ENCODE assay signal across 8 mouse cellular contexts in the genomic region with DNA sequence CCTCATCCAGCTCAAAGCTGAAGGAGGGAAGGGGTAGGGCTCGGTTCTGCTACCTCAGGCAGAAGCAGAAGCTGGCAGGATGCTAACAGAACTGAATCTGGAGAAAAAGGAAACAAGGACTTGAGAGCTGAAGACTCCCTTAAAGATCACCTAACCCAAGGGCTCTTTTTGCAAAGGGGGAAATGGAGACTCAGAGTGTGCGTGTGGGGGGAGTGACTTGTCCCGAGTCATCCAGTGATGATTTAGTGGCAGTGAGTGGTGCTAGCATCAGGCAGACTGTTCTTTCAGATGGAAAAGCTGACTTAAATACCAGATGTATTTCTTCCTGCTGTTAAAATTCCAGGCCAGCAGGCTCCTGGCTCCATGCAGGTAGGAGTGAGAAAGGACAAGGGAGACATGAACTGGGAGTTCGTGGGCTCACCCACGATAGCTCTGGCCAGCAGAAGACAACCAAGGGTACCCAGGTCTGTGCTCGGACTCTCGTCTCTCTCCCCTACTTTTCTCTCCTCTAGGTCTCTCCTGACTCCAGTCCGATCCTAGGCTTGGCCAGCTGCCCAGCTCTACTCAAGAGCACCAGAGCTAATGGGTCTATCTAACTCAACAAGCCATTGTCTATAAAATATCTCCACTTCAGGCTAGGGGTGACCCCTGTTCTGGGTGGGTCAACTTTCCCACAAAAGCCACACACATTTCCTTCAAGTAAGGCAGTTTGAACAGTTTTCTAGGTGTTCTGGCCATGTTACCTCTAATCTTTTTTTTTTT. TPM values are rescaled to one million over a fixed set of nuclear protein-coding genes. Genes with fewer than 3 reads are reported as not detected.
DNase-seq lines count a peak whose midpoint lies in the region; ATAC-seq and TF ChIP-seq lines count a peak whose summit lies in the region.

No protein-coding gene starts in this region.

- H3K27ac ChIP-seq in cerebellum, adult 2 months (ENCODE audit: insufficient read depth, low read length), result 0 out of 2 replicates have a peak overlapping the region, but pooled peaks have one; percentile 21
- peak overlapping the region; percentile 80 for H3K27ac ChIP-seq in heart, postnatal 0 days (ENCODE audit: low read depth)

- H3K4me2 ChIP-seq in heart, postnatal 0 days (ENCODE audit: low read depth, low read length), result peak overlapping the region; percentile 23; the same call in 1 of the 2 replicates

- no peaks in the 10 kb centered on the region for H3K9me3 ChIP-seq in heart, postnatal 0 days (replicated peaks; ENCODE audit: control insufficient read depth, low read length)

- TF ChIP-seq CTCF in cerebellum, adult 2 months (IDR thresholded peaks at IDR 0.05; ENCODE audit: borderline replicate concordance, insufficient read depth, low read depth, low read length), result no peak
- TF ChIP-seq CTCF in heart, postnatal 0 days (IDR thresholded peaks at IDR 0.05; ENCODE audit: low read depth), result no peak

- intact Hi-C loops in left cerebral cortex, postnatal 36 days (cut with DNase I), result no loop called here

- H3K27me3 ChIP-seq in cerebellum, adult 2 months (ENCODE audit: control insufficient read depth, insufficient read depth, low read length), result no peaks in the 10 kb centered on the region
- no peaks in the 10 kb centered on the region for H3K27me3 ChIP-seq in heart, postnatal 0 days (ENCODE audit: control insufficient read depth, insufficient read depth, low read length)
- no peaks in the 10 kb centered on the region for H3K27me3 ChIP-seq in splenic B cell, adult 2 months (ENCODE audit: control insufficient read depth, insufficient read depth, low read length, poor library complexity, severe bottlenecking)

- WGBS in cerebellum, adult 2 months, result 48% methylated on average over 8 of the region's 8 CpGs
- 30% methylated on average over 8 of the region's 8 CpGs for WGBS in heart, postnatal 0 days

- 0 out of 2 replicates have a peak, but pooled peaks cover 2% of the 10 kb centered on the region for H3K4me1 ChIP-seq in cerebellum, adult 2 months (ENCODE audit: control insufficient read depth, insufficient read depth, low read length)
- no peaks in the 10 kb centered on the region for H3K4me1 ChIP-seq in heart, postnatal 0 days (ENCODE audit: control insufficient read depth, insufficient read depth)

- no peak for ATAC-seq in heart, postnatal 0 days (ENCODE audit: insufficient read depth, low read depth)

- no peak overlapping the region for H3K4me3 ChIP-seq in cerebellum, adult 2 months (replicated peaks; ENCODE audit: insufficient read depth, low read depth, low read length)
- H3K4me3 ChIP-seq in heart, postnatal 0 days (ENCODE audit: low read depth, low read length), result no peak overlapping the region

- no peak for TF ChIP-seq POLR2A in cerebellum, adult 2 months (IDR thresholded peaks at IDR 0.05; ENCODE audit: borderline replicate concordance, insufficient read depth, low read length)

- DNase-seq in cerebellum, adult 2 months, result peak; percentile 47
- no peak for DNase-seq in cerebellum, adult 11 months
- DNase-seq in right cerebral cortex, postnatal 10 days (ENCODE audit: low spot score in 2 of 2), result peak; percentile 30 to 46
- DNase-seq in right cerebral cortex, postnatal 36 days (ENCODE audit: low spot score in 2 of 2), result no peak
- DNase-seq in heart, postnatal 0 days (ENCODE audit: low spot score), result no peak
- DNase-seq in splenic B cell, adult 2 months (ENCODE audit: low read depth, low spot score), result peak; percentile 48
- no peak for DNase-seq in urinary bladder, postnatal 25 days (ENCODE audit: low spot score)
- no peak for DNase-seq in left cerebral cortex, postnatal 36 days (ENCODE audit: low spot score in 2 of 2)

- TF ChIP-seq EP300 in heart, postnatal 0 days (IDR thresholded peaks at IDR 0.05; ENCODE audit: low read depth), result no peak

- H3K36me3 ChIP-seq in heart, postnatal 0 days (replicated peaks; ENCODE audit: control insufficient read depth, insufficient read depth, low read length), result no peaks in the 10 kb centered on the region
- H3K36me3 ChIP-seq in splenic B cell, adult 2 months (ENCODE audit: control insufficient read depth, insufficient read depth, low read length, poor library complexity, severe bottlenecking), result no peaks in the 10 kb centered on the region

- no peak overlapping the region for H3K9ac ChIP-seq in heart, postnatal 0 days (replicated peaks; ENCODE audit: low read depth, low read length)

RNA-seq across cellular contexts. Expression of a gene that starts 8.5 kb away (rescaled TPM):
- polyA plus RNA-seq in cerebellum, adult 2 months (2012; rRNA removed), result 58.9 and 59.5 TPM in 2 replicates
- total RNA-seq in heart, postnatal 0 days (2014; rRNA removed; ENCODE audit: low replicate concordance), result 53.1 and 73.5 TPM in 2 replicates
- polyA plus RNA-seq in heart, postnatal 0 days (2015; fragmentation: Nextera tagmentation; extraction: Ambion mirVana), result 22.1 and 22.3 TPM in 2 replicates
- total RNA-seq in left cerebral cortex, postnatal 36 days (2021), result 10 to 100 TPM; 57.4 to 68.4 TPM

Comparison
In these comparisons a context has a peak if more than half of its experiments do, and no peak if none do; other contexts are left out.
1. DNase-seq: peak in cerebellum, adult 2 months (2 of 2), right cerebral cortex, postnatal 10 days (2 of 2) and splenic B cell, adult 2 months (single experiment); none in cerebellum, adult 11 months (single experiment), right cerebral cortex, postnatal 36 days (0 of 2), heart, postnatal 0 days (single experiment), urinary bladder, postnatal 25 days (single experiment) and left cerebral cortex, postnatal 36 days (0 of 2).